Mouse (Mus musculus) gastrocnemius, postnatal 14 days (tissue): Measurements from ENCODE around the gene Mrtfb. TPM values are rescaled to one million over a fixed set of nuclear protein-coding genes. Genes with fewer than 3 reads are reported as not detected.

Experiments
- DNase-seq: peaks from one replicate; pipeline ENCODE4 v3.0.0; 2021; ENCODE audit warnings: mixed read lengths
- intact Hi-C: fragments of 180-260 bp; cut with DNase I; formaldehyde crosslinking; loops from one replicate; pipeline ENCODE4 v1.15.1; 2025; ENCODE audit warnings: low total_unique reads
- total RNA-seq, 2 experiments: library from RNA; stranded (reverse); gene quantifications; 2 replicates each; pipeline ENCODE4 v1.2.3; 2021

Mrtfb gene
- total RNA-seq, 2 experiments from 2014 or later = 27.4 to 33.3 TPM

- intact Hi-C loops = no loop called here
- peak; percentile 94 for DNase-seq
These were observed 115.5 kb downstream of the Mrtfb start for GRCm38 (mm10) chr16:13371740-13372287.

- intact Hi-C loops = no loop called here
- DNase-seq = no peak
These were observed 116.7 kb downstream of the Mrtfb start for GRCm38 (mm10) chr16:13372899-13373533.

GRCm38 (mm10) chr16:13376947-13377486 is 120.7 kb downstream of the Mrtfb start:
- intact Hi-C loops = no loop called here
- DNase-seq = no peak

- intact Hi-C loops = no loop called here
- DNase-seq = no peak
These were observed 121.9 kb downstream of the Mrtfb start for GRCm38 (mm10) chr16:13378157-13378556.

GRCm38 (mm10) chr16:13379865-13380264 is 123.6 kb downstream of the Mrtfb start:
- no peak for DNase-seq
- intact Hi-C loops = no loop called here

- intact Hi-C loops = no loop called here
- no peak for DNase-seq
These were observed 125.5 kb downstream of the Mrtfb start for GRCm38 (mm10) chr16:13381771-13382170.

- intact Hi-C loops = no loop called here
- no peak for DNase-seq
These were observed 131.0 kb downstream of the Mrtfb start for GRCm38 (mm10) chr16:13387306-13387705.

GRCm38 (mm10) chr16:13400375-13400774 is 144.1 kb downstream of the Mrtfb start:
- DNase-seq = no peak
- intact Hi-C loops = no loop called here

- no peak for DNase-seq
- intact Hi-C loops = no loop called here
These were observed 145.3 kb downstream of the Mrtfb start for GRCm38 (mm10) chr16:13401591-13401990.

GRCm38 (mm10) chr16:13404656-13405055 is 148.4 kb downstream of the Mrtfb start:
- intact Hi-C loops = no loop called here
- no peak for DNase-seq

- no peak for DNase-seq
- intact Hi-C loops = no loop called here
These were observed 149.1 kb downstream of the Mrtfb start for GRCm38 (mm10) chr16:13405403-13405802.

GRCm38 (mm10) chr16:13409530-13410163 is 153.4 kb downstream of the Mrtfb start:
- intact Hi-C loops = no loop called here
- DNase-seq = no peak

GRCm38 (mm10) chr16:13410760-13411159 is 154.5 kb downstream of the Mrtfb start:
- no peak for DNase-seq
- intact Hi-C loops = no loop called here

GRCm38 (mm10) chr16:13411531-13411930 is 155.2 kb downstream of the Mrtfb start:
- intact Hi-C loops = no loop called here

GRCm38 (mm10) chr16:13414566-13414965 is 158.3 kb downstream of the Mrtfb start:
- intact Hi-C loops = no loop called here
- DNase-seq = no peak

More at GRCm38 (mm10) chr16:13411531-13411930, 155.2 kb downstream of the Mrtfb start:
- DNase-seq = no peak

- intact Hi-C loops = no loop called here
These were observed 158.7 kb downstream of the Mrtfb start for GRCm38 (mm10) chr16:13414972-13415371.

GRCm38 (mm10) chr16:13415465-13415864 is 159.2 kb downstream of the Mrtfb start:
- no peak for DNase-seq
- intact Hi-C loops = no loop called here

More at GRCm38 (mm10) chr16:13414972-13415371, 158.7 kb downstream of the Mrtfb start:
- no peak for DNase-seq

GRCm38 (mm10) chr16:13416465-13416864 is 160.2 kb downstream of the Mrtfb start:
- intact Hi-C loops = no loop called here
- DNase-seq = no peak

- intact Hi-C loops = no loop called here
- DNase-seq = no peak
These were observed 161.6 kb downstream of the Mrtfb start for GRCm38 (mm10) chr16:13417904-13418303.

- DNase-seq = no peak
- intact Hi-C loops = no loop called here
These were observed 163.5 kb downstream of the Mrtfb start for GRCm38 (mm10) chr16:13419752-13420151.

GRCm38 (mm10) chr16:13422522-13422921 is 166.2 kb downstream of the Mrtfb start:
- DNase-seq = no peak
- intact Hi-C loops = no loop called here
